Mouse (Mus musculus): Measurements from ENCODE around the gene Mfng.

Mfng gene

GRCm38 (mm10) chr15:78755966-78756725, 17.1 kb downstream of the Mfng start:
- DNase-seq (ENCODE audit: low spot score): no peak

GRCm38 (mm10) chr15:78755226-78755625, 18.0 kb downstream of the Mfng start:
- DNase-seq (ENCODE audit: low spot score): no peak

GRCm38 (mm10) chr15:78754144-78754543, 19.1 kb downstream of the Mfng start:
- no peak for DNase-seq (ENCODE audit: low spot score)

- no peak for DNase-seq (ENCODE audit: low spot score)
These were observed 20.3 kb downstream of the Mfng start for GRCm38 (mm10) chr15:78752991-78753390.

GRCm38 (mm10) chr15:78750608-78751350, 22.5 kb downstream of the Mfng start:
- no peak for DNase-seq (ENCODE audit: low spot score)

- no peak for DNase-seq (ENCODE audit: low spot score)
These were observed 23.4 kb downstream of the Mfng start for GRCm38 (mm10) chr15:78749855-78750254.

- peak; percentile 92 for DNase-seq (ENCODE audit: low spot score)
These were observed 29.1 kb downstream of the Mfng start for GRCm38 (mm10) chr15:78744206-78744605.

GRCm38 (mm10) chr15:78742831-78743230, 30.4 kb downstream of the Mfng start:
- DNase-seq (ENCODE audit: low spot score): no peak

- no peak for DNase-seq (ENCODE audit: low spot score)
These were observed 32.6 kb downstream of the Mfng start for GRCm38 (mm10) chr15:78740662-78741061.

GRCm38 (mm10) chr15:78737146-78737545, 36.1 kb downstream of the Mfng start:
- DNase-seq (ENCODE audit: low spot score): no peak

- no peak for DNase-seq (ENCODE audit: low spot score)
These were observed 36.6 kb downstream of the Mfng start for GRCm38 (mm10) chr15:78736681-78737100.

- DNase-seq (ENCODE audit: low spot score): no peak
These were observed 37.1 kb downstream of the Mfng start for GRCm38 (mm10) chr15:78736181-78736579.

GRCm38 (mm10) chr15:78735431-78736180, 37.7 kb downstream of the Mfng start:
- no peak for DNase-seq (ENCODE audit: low spot score)

- DNase-seq (ENCODE audit: low spot score): no peak
These were observed 41.4 kb downstream of the Mfng start for GRCm38 (mm10) chr15:78731830-78732229.

GRCm38 (mm10) chr15:78730315-78731049, 42.8 kb downstream of the Mfng start:
- DNase-seq (ENCODE audit: low spot score): no peak

- no peak for DNase-seq (ENCODE audit: low spot score)
These were observed 46.6 kb downstream of the Mfng start for GRCm38 (mm10) chr15:78726697-78727096.

- DNase-seq (ENCODE audit: low spot score): no peak
These were observed 52.7 kb downstream of the Mfng start for GRCm38 (mm10) chr15:78720532-78720931.

GRCm38 (mm10) chr15:78720094-78720493, 53.2 kb downstream of the Mfng start:
- peak; percentile 86 for DNase-seq (ENCODE audit: low spot score)

- DNase-seq (ENCODE audit: low spot score): no peak
These were observed 53.9 kb downstream of the Mfng start for GRCm38 (mm10) chr15:78719416-78719815.

- no peak for DNase-seq (ENCODE audit: low spot score)
These were observed 54.7 kb downstream of the Mfng start, which contains the start of gene Elfn2 for GRCm38 (mm10) chr15:78718290-78719250. Gene Elfn2, minus strand, starts transcription at chr15:78718771.

GRCm38 (mm10) chr15:78716936-78717335, 56.3 kb downstream of the Mfng start:
- DNase-seq (ENCODE audit: low spot score): no peak
